Mouse (Mus musculus) liver, embryonic 18 days (tissue): ENCODE measurements around the gene Ano7. TPM values are rescaled to one million over a fixed set of nuclear protein-coding genes. Genes with fewer than 3 reads are reported as not detected.

Experiments
- polyA plus RNA-seq: library from polyadenylated mRNA; depleted of rRNA; stranded (reverse); fragments of >200 nt; gene quantifications from 2 replicates; pipeline ENCODE4 v1.2.3, GENCODE M21; 2012; rRNA removed

Gene Ano7
- 0.15 and 0.16 TPM in 2 replicates for polyA plus RNA-seq

GRCm38 (mm10) chr1:93373665-93374064 lies at the start of gene Ano7:
TSS of gene Ano7 (plus strand) at chr1:93373930.

DNA sequence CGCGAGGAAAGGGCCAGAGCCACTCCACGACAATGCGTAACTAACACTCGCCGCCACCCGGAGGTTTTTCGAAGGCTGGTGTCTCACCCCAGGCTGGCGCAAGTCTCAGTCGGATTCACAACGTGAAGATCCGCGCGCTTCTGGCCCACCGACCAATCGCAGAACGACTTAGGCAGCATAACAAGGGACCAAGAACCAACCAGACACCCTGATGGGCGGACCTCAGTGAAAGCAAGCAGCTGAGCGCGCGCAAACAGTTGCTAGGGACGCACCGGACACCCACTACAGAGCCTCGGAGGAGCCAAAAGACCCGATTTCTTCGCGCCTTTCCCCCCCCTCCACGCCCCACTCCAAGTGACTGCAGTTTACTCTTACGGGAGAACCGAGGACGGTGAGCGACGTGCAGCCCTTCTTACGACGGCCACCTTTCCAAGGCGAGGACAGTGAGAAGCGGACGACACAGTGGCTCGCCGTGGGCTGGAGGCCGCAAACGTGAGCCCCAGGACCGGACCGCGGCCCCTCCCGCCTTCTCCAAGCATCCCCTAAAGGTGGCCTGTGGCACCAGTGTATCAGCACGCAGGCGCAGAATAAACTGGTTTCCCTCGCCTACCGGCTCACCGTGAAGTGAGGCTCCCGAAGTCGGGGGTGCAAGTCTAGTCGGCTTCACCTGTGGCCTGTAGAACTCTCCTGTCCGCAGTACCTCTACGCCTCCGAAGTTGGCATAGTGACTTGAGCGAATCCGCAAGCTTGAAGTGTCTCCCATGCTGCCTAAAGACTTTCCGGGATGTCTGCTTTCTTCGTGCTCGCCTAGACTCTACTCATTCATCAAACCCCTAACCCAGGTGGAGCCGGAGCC lies 30.9 kb upstream of the Ano7 start, which contains the start of the genes Ppp1r7 and Pask:
TSS of gene Ppp1r7 (plus strand) at position 207 of the 856 bp plus-strand sequence.
TSS of gene Pask (minus strand) at position 835 of the 856 bp plus-strand sequence.

Other genes with a start within 250 kb of the Ano7 start
- gene Agxt, start 238.7 kb upstream of the Ano7 start, polyA plus RNA-seq: 41.9 and 61.0 TPM in 2 replicates
- gene 2310007B03Rik, start 213.0 kb upstream of the Ano7 start, polyA plus RNA-seq: 0.96 and 1.1 TPM in 2 replicates
- gene Crocc2, start 205.2 kb upstream of the Ano7 start, polyA plus RNA-seq: under 0.01 TPM in 2 replicates
- gene Sned1, start 138.1 kb upstream of the Ano7 start, polyA plus RNA-seq: 0.45 and 0.46 TPM in 2 replicates
- gene Mterf4, start 68.0 kb upstream of the Ano7 start, polyA plus RNA-seq: 10.2 TPM in 2 replicates
- gene Ppp1r7, start 31.1 kb upstream of the Ano7 start, polyA plus RNA-seq: 4.6 and 5.3 TPM in 2 replicates
- 3.2 and 3.7 TPM in 2 replicates for gene Pask, start 30.4 kb upstream of the Ano7 start, polyA plus RNA-seq
- 68.2 and 75.8 TPM in 2 replicates for gene Hdlbp, start 104.9 kb downstream of the Ano7 start, polyA plus RNA-seq
- 1.7 and 2.3 TPM in 2 replicates for gene Farp2, start 138.1 kb downstream of the Ano7 start, polyA plus RNA-seq